Mouse (Mus musculus) MEL (cell line): ENCODE measurements around the gene Fkbp9.

Source experiments
- CTCF ChIP-seq, 3 experiments: IDR thresholded peaks in 2 of 3; conservative IDR thresholded peaks in 1 of 3; 2 replicates each; pipeline ENCODE4 v1.5.1; 2011 to 2012; ENCODE audit warnings: low read length in 3 of 3, low read depth in 2 of 3, mild to moderate bottlenecking in 2 of 3, improper control_type of control experiment in 1 of 3, inconsistent platforms in 1 of 3, mixed read lengths in 1 of 3, moderate library complexity in 1 of 3; ENCODE audit not compliant: control insufficient read depth in 1 of 3, insufficient read depth in 1 of 3, poor library complexity in 1 of 3, severe bottlenecking in 1 of 3
- ELF1 ChIP-seq: IDR thresholded peaks from 2 replicates; pipeline ENCODE4 v1.6.1; 2014; ENCODE audit warnings: low read depth, mild to moderate bottlenecking, inconsistent platforms, low read length, improper control_type of control experiment, moderate library complexity
- EP300 ChIP-seq, 2 experiments: IDR thresholded peaks; 2 replicates each; pipeline ENCODE4 v1.6.1; 2011; ENCODE audit warnings: improper control_type of control experiment in 2 of 2, low read length in 2 of 2, low read depth in 1 of 2, mild to moderate bottlenecking in 1 of 2
- HCFC1 ChIP-seq: IDR thresholded peaks from 2 replicates; pipeline ENCODE4 v1.6.1; 2012; ENCODE audit warnings: low read depth, mild to moderate bottlenecking, inconsistent platforms, low read length, improper control_type of control experiment, moderate library complexity
- JUND ChIP-seq: IDR thresholded peaks from 2 replicates; pipeline ENCODE4 v1.6.1; 2011; ENCODE audit warnings: low read depth, mild to moderate bottlenecking, improper control_type of control experiment, low read length
- KAT2A ChIP-seq: conservative IDR thresholded peaks from 2 replicates; pipeline ENCODE4 v1.6.1; 2012; ENCODE audit warnings: low read depth, low read length, improper control_type of control experiment, inconsistent platforms
- NELFE ChIP-seq: IDR thresholded peaks from 2 replicates; pipeline ENCODE4 v1.6.1; 2011; ENCODE audit warnings: low read depth, low read length, improper control_type of control experiment
- POLR2A ChIP-seq, 2 experiments: IDR thresholded peaks; 2 replicates each; pipeline ENCODE4 v1.6.1; 2011 to 2012; ENCODE audit warnings: low read length in 2 of 2, mild to moderate bottlenecking in 2 of 2, control low read depth in 1 of 2, improper control_type of control experiment in 1 of 2, low read depth in 1 of 2, moderate library complexity in 1 of 2; ENCODE audit not compliant: control insufficient read depth in 1 of 2, insufficient read depth in 1 of 2, poor library complexity in 1 of 2
- POLR2AphosphoS2 ChIP-seq: IDR thresholded peaks from 2 replicates; pipeline ENCODE4 v1.6.1; 2011; ENCODE audit warnings: low read length, improper control_type of control experiment
- RCOR1 ChIP-seq: IDR thresholded peaks from 2 replicates; pipeline ENCODE4 v1.6.1; 2012; ENCODE audit warnings: low read depth, mild to moderate bottlenecking, inconsistent platforms, low read length, improper control_type of control experiment
- SMC3 ChIP-seq: IDR thresholded peaks from 2 replicates; pipeline ENCODE4 v1.6.1; 2011; ENCODE audit warnings: low read depth, low read length, improper control_type of control experiment
- TBP ChIP-seq: IDR thresholded peaks from 2 replicates; pipeline ENCODE4 v1.8.0; 2011; ENCODE audit warnings: low read depth, low read length, improper control_type of control experiment
- USF1 ChIP-seq: IDR thresholded peaks from 2 replicates; pipeline ENCODE4 v1.6.1; 2014; ENCODE audit warnings: low read depth, mild to moderate bottlenecking, inconsistent platforms, low read length, improper control_type of control experiment, moderate library complexity
- ZKSCAN1 ChIP-seq: IDR thresholded peaks from 2 replicates; pipeline ENCODE4 v1.6.1; 2012; ENCODE audit warnings: low read depth, mild to moderate bottlenecking, inconsistent platforms, low read length, improper control_type of control experiment, moderate library complexity

GRCm38 (mm10) chr6:56901824-56902386 lies 70.0 kb downstream of the Fkbp9 start:
- TF ChIP-seq ZKSCAN1 (no peak), CTCF (IDR thresholded peaks at IDR 0.05 in 2 of 3, conservative IDR thresholded peaks at IDR 0.05 in 1 of 3; ENCODE audit: control insufficient read depth in 1 of 3, insufficient read depth in 1 of 3, low read depth in 2 of 3, low read length in 3 of 3, poor library complexity in 1 of 3, severe bottlenecking in 1 of 3) (no peak; a peak in 1 of 6 replicates), USF1 (no peak), ELF1 (0 out of 2 replicates have a peak, but pooled peaks have one; percentile 42), POLR2AphosphoS2 (0 out of 2 replicates have a peak, but pooled peaks have one; percentile 53), POLR2A (IDR thresholded peaks at IDR 0.05; ENCODE audit: control insufficient read depth in 1 of 2, insufficient read depth in 1 of 2, low read depth in 1 of 2, low read length in 2 of 2, poor library complexity in 1 of 2) (peak in 1 of 2 experiments; percentile 26; a peak in 1 of 4 replicates), RCOR1 (peak; percentile 72), JUND (no peak), NELFE (no peak), KAT2A (no peak), SMC3 (no peak), EP300 (IDR thresholded peaks at IDR 0.05; ENCODE audit: low read depth in 1 of 2, low read length in 2 of 2) (peak in 1 of 2 experiments; percentile 34; a peak in 1 of 4 replicates), HCFC1 (no peak; the same call in 1 of the 2 replicates), TBP (peak; percentile 65)
